Mouse (Mus musculus): ENCODE data around the gene Gm10972. TPM values are rescaled to one million over a fixed set of nuclear protein-coding genes. Genes with fewer than 3 reads are reported as not detected.
"Not testable (repeated sequence)": the region's sequence is repeated elsewhere in the genome, so short reads cannot be mapped to it uniquely, and the experiment has no call there.

Gene Gm10972
- polyA plus RNA-seq (2012; rRNA removed), result not detected in 2 replicates

- DNase-seq (ENCODE audit: low read depth), result not testable (repeated sequence)
These were observed at the start of gene Gm10972 for GRCm38 (mm10) chr3:94642495-94643162. Gene Gm10972 (plus strand): TSS chr3:94643112.

DNA sequence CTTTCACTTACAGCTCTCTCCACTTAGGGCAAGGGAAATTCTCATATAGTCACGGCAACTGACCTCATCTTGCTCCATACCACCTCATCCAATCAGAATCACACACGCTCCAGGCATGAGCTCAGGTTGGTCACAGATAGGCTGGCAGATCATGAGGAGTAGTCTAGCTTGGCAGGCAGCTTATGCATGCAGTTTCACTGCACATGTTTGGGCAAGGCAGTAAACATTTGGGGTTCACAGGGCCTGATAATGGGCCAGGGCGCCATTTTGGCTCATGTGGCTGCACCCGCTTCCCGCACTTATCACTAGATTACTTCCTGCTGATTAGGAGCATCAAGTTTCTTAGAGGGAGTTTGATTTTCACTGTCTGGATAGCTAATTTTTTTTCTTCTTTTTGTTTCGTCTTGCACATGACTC is 47.0 kb upstream of the Gm10972 start:
- no peak for DNase-seq (ENCODE audit: low read depth)

- DNase-seq (ENCODE audit: low read depth), result no peak
These were observed 45.6 kb upstream of the Gm10972 start for GRCm38 (mm10) chr3:94597224-94597779.

DNA sequence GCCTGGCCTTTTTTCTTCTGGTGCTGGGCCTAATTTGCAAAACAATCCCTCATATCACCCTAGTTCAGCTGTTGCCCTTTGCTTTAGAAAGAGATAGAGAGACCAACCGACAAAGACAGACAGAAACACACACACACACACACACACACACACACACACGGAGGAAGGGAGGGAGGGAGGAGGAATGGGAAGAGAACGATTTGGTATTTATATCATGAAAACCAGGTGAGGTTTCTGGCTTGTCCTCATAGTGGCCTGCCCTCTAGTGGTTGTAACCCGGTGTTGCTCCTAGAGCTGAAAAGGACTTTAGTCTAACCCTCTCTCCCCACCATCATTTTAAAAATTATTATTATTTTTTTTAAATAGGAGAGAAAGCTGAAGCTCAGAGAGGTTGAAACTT is 41.0 kb upstream of the Gm10972 start:
- no peak for DNase-seq (ENCODE audit: low read depth)

GRCm38 (mm10) chr3:94609621-94610020 is 33.3 kb upstream of the Gm10972 start:
- no peak for DNase-seq (ENCODE audit: low read depth)

GRCm38 (mm10) chr3:94610581-94610980 is 32.3 kb upstream of the Gm10972 start:
- peak; percentile 79 for DNase-seq (ENCODE audit: low read depth)

- peak; percentile 74 for DNase-seq (ENCODE audit: low read depth)
These were observed 31.6 kb upstream of the Gm10972 start for GRCm38 (mm10) chr3:94611343-94611742.

GRCm38 (mm10) chr3:94611834-94612233 is 31.1 kb upstream of the Gm10972 start:
- DNase-seq (ENCODE audit: low read depth), result no peak

DNA sequence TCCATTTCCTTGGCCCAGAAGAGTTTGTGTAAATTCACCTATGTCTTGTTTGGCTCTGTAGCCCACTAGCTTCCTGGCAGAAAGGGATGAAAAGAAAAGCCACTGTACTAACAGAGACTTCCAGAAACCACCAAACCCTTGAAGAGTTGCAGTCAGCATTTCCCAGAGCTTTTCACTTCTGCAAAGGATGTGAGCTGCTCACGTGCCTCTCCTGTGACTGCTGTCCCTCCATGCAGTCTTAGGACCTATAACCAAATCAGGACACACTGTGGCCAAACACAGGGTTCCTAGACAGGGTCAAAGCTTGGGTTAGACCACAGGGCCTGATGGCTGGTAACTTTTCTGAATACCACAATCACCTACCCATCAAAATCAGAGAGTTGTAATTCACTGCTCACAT is 30.6 kb upstream of the Gm10972 start:
- no peak for DNase-seq (ENCODE audit: low read depth)

DNA sequence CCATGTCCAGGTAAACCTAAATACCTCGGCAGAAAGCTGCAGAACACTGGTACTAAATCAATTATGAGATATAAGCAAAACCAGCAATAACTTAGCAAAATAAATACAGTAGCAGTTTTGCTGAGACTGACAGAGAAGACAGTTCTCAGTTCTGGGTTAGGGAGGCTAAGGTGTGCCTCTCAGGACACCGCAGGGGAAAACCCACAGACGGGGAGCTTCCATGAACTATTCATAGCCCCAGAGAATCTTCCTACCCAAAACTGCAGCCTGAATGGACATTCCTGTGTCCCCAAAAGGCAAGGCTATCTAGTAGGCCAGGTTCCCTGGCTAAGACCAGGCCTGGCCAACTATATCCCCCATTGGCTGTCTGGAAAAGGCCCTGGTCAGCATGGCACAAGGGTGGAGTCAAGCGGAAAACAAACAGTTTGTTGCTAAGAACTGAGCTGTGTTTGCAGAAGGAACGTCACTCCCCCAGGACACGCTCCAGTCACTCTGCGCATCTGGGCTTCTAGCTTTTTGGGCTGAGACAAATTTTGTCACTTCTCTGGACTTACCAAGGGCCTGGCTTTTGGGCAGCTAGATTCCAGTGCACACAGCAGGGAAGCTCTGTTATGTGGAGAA is 29.5 kb upstream of the Gm10972 start:
- DNase-seq (ENCODE audit: low read depth), result no peak

- no peak for DNase-seq (ENCODE audit: low read depth)
These were observed 26.2 kb upstream of the Gm10972 start for GRCm38 (mm10) chr3:94616717-94617116.

GRCm38 (mm10) chr3:94621740-94622507 is 21.0 kb upstream of the Gm10972 start:
- DNase-seq (ENCODE audit: low read depth), result no peak

DNA sequence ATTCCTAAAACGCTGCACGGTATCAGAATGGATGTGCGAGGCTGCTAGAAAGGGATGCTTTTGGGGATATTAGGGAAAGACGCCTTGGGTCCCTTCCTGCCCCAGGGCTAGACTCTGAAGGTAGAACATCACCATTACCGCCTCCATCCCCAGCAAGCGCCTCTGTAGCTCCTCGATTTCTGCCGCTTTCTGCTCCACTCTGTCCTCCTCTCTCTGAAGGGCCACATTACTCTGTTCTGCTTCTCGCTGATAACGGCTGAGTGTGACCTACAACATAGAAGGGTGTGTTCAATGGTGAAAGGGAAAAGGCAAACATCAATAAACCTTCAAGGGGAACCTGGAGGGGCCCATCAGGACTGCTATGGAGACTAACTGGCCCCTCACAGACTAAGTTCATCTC is 20.4 kb upstream of the Gm10972 start:
- DNase-seq (ENCODE audit: low read depth), result no peak

GRCm38 (mm10) chr3:94624281-94624680 is 18.6 kb upstream of the Gm10972 start:
- DNase-seq (ENCODE audit: low read depth), result no peak

GRCm38 (mm10) chr3:94628712-94629111 is 14.2 kb upstream of the Gm10972 start:
- no peak for DNase-seq (ENCODE audit: low read depth)

DNA sequence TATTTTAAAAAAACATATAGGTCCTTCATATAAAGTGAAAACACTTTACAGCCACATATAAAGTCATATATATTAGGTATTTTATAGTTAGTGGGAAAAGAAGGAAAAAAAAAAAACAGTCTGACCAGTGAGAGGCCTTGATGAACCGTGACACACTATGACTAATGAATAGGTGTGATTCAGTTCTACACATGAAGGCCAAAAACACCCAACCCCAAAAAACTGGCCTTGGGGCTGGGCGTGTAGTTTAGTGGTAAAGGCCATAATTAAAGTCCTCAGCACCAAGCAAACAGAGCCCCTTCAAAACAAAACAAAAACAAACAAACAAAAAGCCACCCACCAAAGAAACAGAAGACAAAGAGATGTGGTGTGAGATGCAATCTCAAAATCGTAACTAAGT is 13.0 kb upstream of the Gm10972 start:
- DNase-seq (ENCODE audit: low read depth), result no peak

- DNase-seq (ENCODE audit: low read depth), result no peak
These were observed 6.1 kb downstream of the Gm10972 start for GRCm38 (mm10) chr3:94648755-94649590.

- peak; percentile 13 for DNase-seq (ENCODE audit: low read depth)
These were observed 7.5 kb downstream of the Gm10972 start for GRCm38 (mm10) chr3:94650409-94650808.

DNA sequence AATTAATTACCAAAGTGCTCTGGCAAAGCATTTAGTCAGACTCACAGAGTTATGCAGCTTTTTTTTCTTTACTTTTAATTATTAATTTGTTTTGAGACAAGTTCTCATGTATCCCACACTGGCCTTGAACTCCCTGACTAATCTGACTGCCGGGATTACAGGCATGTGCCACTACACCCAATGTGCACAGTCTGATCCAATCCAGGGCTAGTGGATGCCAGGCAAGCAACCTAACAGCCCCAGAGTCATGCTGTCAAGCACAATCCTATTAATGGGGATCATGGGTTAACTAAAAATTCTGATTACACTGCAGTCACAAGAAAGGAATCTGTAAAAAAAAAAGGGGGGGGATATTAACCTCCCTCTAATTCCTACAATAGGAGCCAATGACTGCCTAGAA is 11.1 kb downstream of the Gm10972 start:
- DNase-seq (ENCODE audit: low read depth), result not testable (repeated sequence)

DNA sequence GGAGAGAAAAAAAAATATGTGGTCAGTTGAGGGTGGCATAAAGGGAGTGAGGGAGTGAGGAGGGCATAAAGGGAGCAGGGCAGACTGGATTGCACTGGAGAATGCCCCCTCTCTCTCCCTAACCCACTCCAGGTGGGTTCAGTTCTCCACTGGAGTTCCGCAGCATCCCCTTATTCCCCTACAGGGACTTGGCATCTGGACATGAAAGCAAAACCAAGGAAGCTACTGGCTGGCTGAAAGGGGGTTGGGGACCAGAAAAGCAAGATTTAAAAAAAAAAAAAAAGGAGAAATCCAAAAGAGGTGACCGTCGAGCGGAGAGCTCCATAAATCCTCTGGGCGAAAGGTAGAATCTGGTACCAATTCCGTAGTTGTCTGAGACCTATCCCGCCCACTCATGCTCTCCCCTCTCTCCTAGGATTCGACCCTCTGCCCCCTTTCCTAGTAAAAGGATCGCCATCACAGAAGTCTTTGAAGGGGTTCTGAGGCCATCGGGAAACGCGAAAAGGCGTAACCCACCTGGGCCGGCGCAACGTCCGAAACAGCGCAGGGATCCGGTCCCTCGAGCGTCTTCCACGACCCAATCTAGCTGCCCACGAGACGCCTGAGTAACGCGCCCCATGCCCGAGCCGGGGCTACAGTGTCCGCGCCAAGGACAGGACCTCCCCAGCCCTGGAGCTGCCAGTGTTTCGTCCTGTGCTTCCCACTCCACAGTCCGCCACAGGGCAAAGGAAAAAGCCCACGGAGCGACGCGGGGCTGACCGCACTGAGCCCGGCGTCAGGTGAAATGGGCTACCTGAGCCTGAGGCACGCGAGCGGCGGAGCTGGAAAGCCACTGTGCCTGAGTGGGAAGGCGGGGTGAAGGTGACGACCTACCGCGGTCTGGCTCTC is 15.2 kb downstream of the Gm10972 start:
- not testable (repeated sequence) for DNase-seq (ENCODE audit: low read depth)

GRCm38 (mm10) chr3:94658740-94659095 is 15.8 kb downstream of the Gm10972 start, which contains the start of gene Tuft1:
Gene Tuft1 (minus strand): TSS chr3:94658872.
- not testable (repeated sequence) for DNase-seq (ENCODE audit: low read depth)
